Mouse (Mus musculus) kidney, adult 2 months (tissue): ENCODE results near the gene Tex13c2. TPM values are rescaled to one million over a fixed set of nuclear protein-coding genes. Genes with fewer than 3 reads are reported as not detected.

Source experiments
- DNase-seq: peaks from one replicate; pipeline ENCODE4 v3.0.0; 2021
- H3K27ac ChIP-seq: fragments of 200-500 bp; 2 replicates; pipeline ENCODE4 v1.5.1; 2012; ENCODE audit warnings: low read depth, low read length, control low read depth, inconsistent platforms; ENCODE audit not compliant: insufficient read depth
- H3K27me3 ChIP-seq: fragments of 200-500 bp; replicated peaks from 2 replicates; pipeline ENCODE4 v1.6.1; 2012; ENCODE audit warnings: mild to moderate bottlenecking, moderate library complexity, low read length, inconsistent platforms; ENCODE audit not compliant: control insufficient read depth, insufficient read depth
- H3K36me3 ChIP-seq: fragments of 200-500 bp; 2 replicates; pipeline ENCODE4 v1.6.1; 2012; ENCODE audit warnings: mild to moderate bottlenecking, moderate library complexity, low read length, inconsistent platforms; ENCODE audit not compliant: control insufficient read depth, insufficient read depth
- H3K4me1 ChIP-seq: fragments of 200-500 bp; 2 replicates; pipeline ENCODE4 v1.6.1; 2011; ENCODE audit warnings: low read length; ENCODE audit not compliant: control insufficient read depth, insufficient read depth
- H3K4me3 ChIP-seq: fragments of 200-500 bp; 2 replicates; pipeline ENCODE4 v1.5.1; 2011; ENCODE audit warnings: mild to moderate bottlenecking, low read depth, low read length, control low read depth; ENCODE audit not compliant: insufficient read depth
- CTCF ChIP-seq: fragments of 200-500 bp; conservative IDR thresholded peaks from 2 replicates; pipeline ENCODE4 v1.5.1; 2011; ENCODE audit warnings: low read depth, mild to moderate bottlenecking, control low read depth, low read length, moderate library complexity, mixed read lengths; ENCODE audit not compliant: insufficient read depth, insufficient read length
- POLR2A ChIP-seq: fragments of 200-500 bp; IDR thresholded peaks from one replicate; pipeline ENCODE4 v1.6.1; 2011; ENCODE audit warnings: low read depth, low read length, control low read depth
- WGBS: fragments of 180-500 bp; shearing (Covaris S2); methylation state at CpG from one replicate; pipeline ENCODE4 v1.1.7; 2018; 5-methylcytosine and 5-hydroxymethylcytosine counted together
- polyA plus RNA-seq: library from polyadenylated mRNA; depleted of rRNA; stranded (reverse); fragments of >200 nt; gene quantifications from 2 replicates; pipeline ENCODE4 v1.2.3, GENCODE M21; 2012; rRNA removed

Gene Tex13c2
- polyA plus RNA-seq = not detected in 2 replicates

- Histone ChIP-seq H3K36me3 (no peaks in the 10 kb centered on the region), H3K27ac (no peak within 1 kb of the TSS), H3K4me3 (no peak within 1 kb of the TSS), H3K4me1 (no peaks in the 10 kb centered on the region), H3K27me3 (no peaks in the 10 kb centered on the region)
- 96% methylated on average over 16 of the region's 16 CpGs for WGBS
- DNase-seq = no peak
- no peak for TF ChIP-seq POLR2A
- no peak for TF ChIP-seq CTCF
Measured at GRCm38 (mm10) chrX:42489446-42489845, at the start of gene Tex13c2. Tex13c2 (plus strand) TSS chrX:42489691.

DNA sequence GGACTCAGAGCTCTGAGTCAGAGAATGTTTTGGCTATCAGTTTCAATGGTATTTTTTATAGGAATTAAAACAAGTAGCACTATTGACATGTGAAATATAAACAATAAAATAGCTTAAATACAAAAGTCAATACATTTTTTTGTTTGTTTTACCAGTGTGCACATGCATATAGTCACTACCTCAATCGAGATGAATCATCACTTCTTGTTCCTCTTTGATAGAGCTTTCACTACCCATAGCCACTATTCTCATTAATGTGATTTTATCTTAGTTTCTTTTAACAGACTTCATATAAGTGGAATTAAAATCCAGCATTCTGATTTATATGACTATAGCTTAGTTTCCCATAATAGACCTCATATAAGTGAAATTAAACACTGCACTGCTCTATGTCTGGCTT, 39.2 kb upstream of the Tex13c2 start:
- no peaks in the 10 kb centered on the region for H3K36me3 ChIP-seq
- 93% methylated on average over 1 of the region's 1 CpGs for WGBS
- H3K27ac ChIP-seq = no peak overlapping the region
- no peak overlapping the region for H3K4me3 ChIP-seq
- H3K4me1 ChIP-seq = no peaks in the 10 kb centered on the region
- DNase-seq = no peak
- H3K27me3 ChIP-seq = no peaks in the 10 kb centered on the region
- TF ChIP-seq CTCF = no peak
- TF ChIP-seq POLR2A = no peak

GRCm38 (mm10) chrX:42453001-42453400, 36.5 kb upstream of the Tex13c2 start:
- no peaks in the 10 kb centered on the region for H3K36me3 ChIP-seq
- H3K4me1 ChIP-seq = no peaks in the 10 kb centered on the region
- no peak for DNase-seq
- 68% methylated on average over 1 of the region's 1 CpGs for whole genome bisulfite sequencing
- H3K27ac ChIP-seq = no peak overlapping the region
- no peaks in the 10 kb centered on the region for H3K27me3 ChIP-seq
- TF ChIP-seq POLR2A (no peak), CTCF (no peak)
- H3K4me3 ChIP-seq = no peak overlapping the region

GRCm38 (mm10) chrX:42454533-42454932, 35.0 kb upstream of the Tex13c2 start:
- TF ChIP-seq POLR2A (no peak), CTCF (no peak)
- Histone ChIP-seq H3K36me3 (no peaks in the 10 kb centered on the region), H3K27ac (no peak overlapping the region), H3K27me3 (no peaks in the 10 kb centered on the region), H3K4me1 (no peaks in the 10 kb centered on the region), H3K4me3 (no peak overlapping the region)
- 75% methylated on average over 7 of the region's 7 CpGs for WGBS
- DNase-seq = no peak

DNA sequence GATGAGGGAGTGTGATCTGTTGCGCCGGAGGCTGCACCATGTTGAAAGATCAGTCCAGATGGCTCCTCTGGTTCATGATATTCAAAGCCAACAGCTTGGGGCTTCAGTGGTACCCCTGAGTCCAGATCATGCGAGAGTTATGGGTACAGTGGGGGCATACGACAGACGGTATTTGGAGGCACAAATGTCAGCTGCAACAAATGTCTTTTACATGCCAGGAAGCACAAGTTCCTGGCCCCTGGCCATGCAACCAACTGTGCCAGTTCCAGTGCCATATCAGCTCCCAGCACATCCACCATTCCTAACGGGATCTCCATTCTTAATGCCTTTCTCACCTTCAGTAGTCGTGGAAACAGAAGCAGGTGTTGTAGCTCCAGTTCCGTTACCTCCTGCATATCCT, 845 bp downstream of the Tex13c2 start:
- Histone ChIP-seq H3K27me3 (no peaks in the 10 kb centered on the region), H3K4me1 (no peaks in the 10 kb centered on the region), H3K36me3 (no peaks in the 10 kb centered on the region), H3K4me3 (no peak overlapping the region), H3K27ac (no peak overlapping the region)
- no peak for DNase-seq
- WGBS = 95% methylated on average over 8 of the region's 8 CpGs
- no peak for TF ChIP-seq POLR2A
- TF ChIP-seq CTCF = no peak

DNA sequence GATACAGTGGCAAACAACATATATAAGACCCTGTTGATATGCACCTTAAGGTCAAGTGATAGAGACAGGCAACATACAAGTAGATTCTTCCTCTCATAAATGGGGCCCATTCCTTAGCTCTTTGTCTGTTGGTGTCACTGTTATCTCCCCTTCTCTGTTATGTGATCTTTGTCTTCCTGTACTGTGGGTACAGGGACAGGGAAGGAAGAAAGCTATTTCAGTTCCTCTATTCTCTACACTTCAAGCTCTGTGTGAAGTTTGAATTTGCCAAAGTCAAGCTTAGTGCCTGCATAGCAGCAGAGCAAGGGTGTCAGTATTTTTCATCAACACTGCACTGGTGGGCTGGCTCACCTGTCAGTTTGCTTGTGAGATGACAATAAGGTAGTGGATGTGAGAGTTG, 11.0 kb downstream of the Tex13c2 start:
- DNase-seq = no peak
- Histone ChIP-seq H3K4me3 (no peak overlapping the region), H3K4me1 (no peaks in the 10 kb centered on the region), H3K27ac (no peak overlapping the region), H3K27me3 (no peaks in the 10 kb centered on the region), H3K36me3 (no peaks in the 10 kb centered on the region)
- TF ChIP-seq CTCF (no peak), POLR2A (no peak)

DNA sequence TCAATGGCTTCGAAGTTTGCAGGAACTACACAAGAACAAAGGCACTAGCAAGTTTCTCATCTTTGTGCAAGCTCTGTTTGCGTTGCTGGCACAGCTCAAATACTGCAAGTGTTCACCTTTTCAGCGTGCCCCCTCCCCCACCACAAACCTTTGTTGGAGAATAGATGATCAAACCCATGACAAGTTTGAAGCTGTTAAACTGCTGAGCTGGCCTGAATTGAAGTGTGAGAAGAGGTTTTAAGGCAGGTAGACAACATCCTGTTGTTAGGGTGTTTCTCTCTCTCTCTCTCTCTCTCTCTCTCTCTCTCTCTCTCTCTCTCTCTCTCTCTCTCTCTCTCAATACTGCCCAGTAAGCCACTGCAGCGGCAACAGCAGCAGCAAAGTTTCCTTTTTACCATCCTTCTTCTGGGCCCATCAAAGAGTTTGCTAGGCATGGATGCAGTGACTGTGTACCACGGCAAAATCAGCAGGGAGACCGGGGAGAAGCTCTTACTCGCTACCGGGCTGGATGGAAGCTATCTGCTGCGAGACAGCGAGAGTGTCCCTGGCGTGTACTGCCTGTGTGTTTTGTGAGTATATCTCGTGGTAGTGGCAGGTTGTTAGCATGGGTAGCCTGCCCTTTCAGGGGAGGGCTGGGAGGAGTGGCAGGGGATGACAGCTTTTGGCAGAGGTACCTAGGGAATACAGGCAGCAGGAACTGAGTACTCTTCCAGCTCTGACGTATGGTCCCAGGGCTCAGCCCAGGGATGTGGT, 13.0 kb downstream of the Tex13c2 start, which contains the start of gene Sh2d1a:
Gene Sh2d1a, plus strand, starts transcription at position 163 of the 753 bp plus-strand sequence.
- H3K27ac ChIP-seq = no peak within 1 kb of the TSS
- H3K27me3 ChIP-seq = no peaks in the 10 kb centered on the region
- H3K4me1 ChIP-seq = no peaks in the 10 kb centered on the region
- TF ChIP-seq POLR2A (no peak), CTCF (no peak)
- WGBS = 86% methylated on average over 13 of the region's 13 CpGs
- no peaks in the 10 kb centered on the region for H3K36me3 ChIP-seq
- no peak within 1 kb of the TSS for H3K4me3 ChIP-seq
- DNase-seq = no peak
